Mouse (Mus musculus): ENCODE data around the gene Ccnt2.

GRCm38 (mm10) chr1:127785882-127786281 is 11.9 kb downstream of the Ccnt2 start:
- no peak for TF ChIP-seq CTCF (IDR thresholded peaks at IDR 0.05; ENCODE audit: extremely low read depth, insufficient read depth, insufficient read length, insufficient replicate concordance)
- no peak for TF ChIP-seq POLR2A (IDR thresholded peaks at IDR 0.05; ENCODE audit: low read depth, low read length)

Data from spleen, adult 2 months (tissue).